Mouse (Mus musculus) right cerebral cortex, postnatal 36 days (tissue): ENCODE data around the gene Kdelc1.

Experiments used
- DNase-seq, 2 experiments: peaks; one replicate each; pipeline ENCODE4 v3.0.0; 2022; ENCODE audit warnings: low spot score in 2 of 2, mixed read lengths in 1 of 2

Kdelc1 gene

GRCm38 (mm10) chr1:44063439-44063838, 55.2 kb downstream of the Kdelc1 start:
- no peak for DNase-seq

GRCm38 (mm10) chr1:44061836-44062235, 56.8 kb downstream of the Kdelc1 start, which contains the start of gene Gm8251:
Gene Gm8251, minus strand, starts transcription at chr1:44061936.
- no peak for DNase-seq

DNA sequence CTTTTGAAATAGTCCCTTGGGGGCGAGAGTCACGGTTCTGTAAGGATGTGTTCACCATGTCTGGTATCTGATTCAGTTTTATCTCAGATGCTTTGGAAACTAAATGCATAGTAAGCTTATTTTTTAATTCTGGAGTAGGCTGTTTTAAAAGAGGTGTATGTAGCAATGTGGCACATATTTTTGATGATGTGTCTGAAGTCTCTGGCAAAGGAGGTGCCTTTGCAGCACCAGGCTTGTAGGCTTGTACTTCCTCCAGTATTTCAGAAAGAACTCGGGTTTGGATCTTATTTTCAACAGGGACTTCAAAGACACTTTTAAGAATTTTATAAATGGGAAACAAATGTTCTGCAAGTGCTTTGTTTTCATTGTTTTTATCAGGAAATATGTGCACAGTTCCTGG, 60.8 kb downstream of the Kdelc1 start:
- no peak for DNase-seq
